Mouse (Mus musculus): ENCODE measurements around the gene Bmpr1b.
"Not testable (repeated sequence)": the region's sequence is repeated elsewhere in the genome, so short reads cannot be mapped to it uniquely, and the experiment has no call there.

Bmpr1b gene

DNA sequence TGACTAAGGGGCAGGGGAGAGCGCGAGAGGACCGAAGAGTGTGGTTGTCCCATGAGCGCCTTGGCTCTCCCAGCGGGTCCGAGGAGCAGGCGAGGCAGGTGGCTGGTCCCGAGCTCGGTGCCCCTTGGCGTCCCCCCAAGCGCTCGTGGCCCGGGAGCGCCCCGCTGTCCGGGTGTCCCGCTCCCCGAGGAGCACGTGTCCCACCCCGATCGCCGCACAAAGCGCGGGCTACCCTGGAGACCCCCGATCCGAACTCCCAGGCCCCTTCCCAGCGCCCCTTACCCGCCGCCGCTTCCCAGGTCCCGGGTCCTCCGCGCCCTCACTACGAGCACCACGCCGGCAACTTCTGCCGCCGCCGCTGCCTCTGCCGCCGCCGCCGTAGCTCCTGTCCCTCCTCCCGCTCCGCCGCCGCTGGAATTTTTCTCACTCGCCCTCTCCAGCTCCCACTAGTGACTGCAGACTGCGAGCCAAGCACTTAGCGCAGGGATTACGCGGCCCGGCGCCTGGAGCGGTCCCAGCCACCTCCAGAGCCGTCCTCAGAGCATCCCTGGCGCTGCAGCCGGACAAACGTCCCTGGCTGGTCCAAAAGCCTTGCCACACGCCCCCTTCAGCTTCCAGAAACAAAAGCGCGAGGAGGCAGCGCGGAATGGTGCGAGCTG, at the start of gene Bmpr1b:
Bmpr1b (minus strand) TSS at position 563 of the 659 bp plus-strand sequence.
- DNase-seq (ENCODE audit: low read depth): no peak

DNA sequence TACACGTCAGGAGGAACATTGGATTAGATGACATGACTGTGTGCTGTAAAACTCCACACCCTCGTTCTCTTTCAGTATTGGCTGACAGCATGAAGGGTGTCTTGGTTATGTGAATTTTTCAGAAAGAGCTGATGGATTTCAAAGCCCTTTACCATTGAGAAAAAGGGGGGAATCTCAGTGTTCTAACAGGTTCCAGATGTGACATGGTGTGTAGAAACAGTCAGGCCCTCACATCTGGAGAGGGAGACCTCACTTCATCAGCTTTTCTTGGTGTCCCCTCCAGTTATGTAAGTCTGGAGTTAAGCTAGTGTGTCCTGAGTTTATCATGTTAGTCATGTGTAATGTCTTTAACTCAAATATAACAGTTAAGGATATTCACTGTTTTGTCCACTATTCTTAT, 43.6 kb upstream of the Bmpr1b start:
- no peak for DNase-seq (ENCODE audit: low read depth)

DNA sequence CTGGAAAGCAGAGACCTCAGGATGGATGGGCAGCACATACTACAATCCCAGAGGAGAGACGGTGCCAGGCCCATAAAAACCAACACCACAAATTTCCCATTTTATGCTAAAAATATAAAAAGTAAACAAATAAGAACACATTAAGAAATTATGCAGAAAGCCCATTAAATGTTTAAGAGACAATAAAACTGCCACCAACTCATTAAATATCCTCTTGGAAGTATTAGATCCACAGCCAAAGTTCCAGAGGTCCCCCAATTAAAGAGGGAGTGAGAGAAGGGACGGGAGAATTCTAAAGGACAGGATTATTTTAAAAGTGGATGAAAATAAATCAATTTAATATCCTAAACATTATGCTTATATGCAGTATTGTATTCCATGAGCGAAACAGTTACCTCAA, 43.0 kb upstream of the Bmpr1b start:
- no peak for DNase-seq (ENCODE audit: low read depth)

DNA sequence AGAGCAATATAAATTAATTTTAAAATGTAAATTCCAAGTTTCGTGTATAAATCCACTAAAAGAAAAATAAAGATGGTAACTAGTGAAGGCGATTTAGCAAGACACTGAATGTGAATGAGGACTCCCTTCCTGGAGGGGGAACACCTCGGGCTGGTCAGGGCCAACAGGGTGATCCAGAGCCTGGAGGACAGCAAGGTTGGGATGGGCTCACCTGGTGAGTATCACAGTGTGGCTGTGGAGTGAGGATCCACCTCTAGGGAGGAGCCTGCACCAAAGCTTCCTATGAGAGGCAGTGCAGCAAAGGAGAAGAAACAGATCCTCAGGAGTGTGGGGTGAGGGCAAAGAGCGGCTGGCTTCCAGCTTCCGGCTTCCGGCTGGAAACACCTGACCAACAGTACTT, 40.8 kb upstream of the Bmpr1b start:
- DNase-seq (ENCODE audit: low read depth): no peak

DNA sequence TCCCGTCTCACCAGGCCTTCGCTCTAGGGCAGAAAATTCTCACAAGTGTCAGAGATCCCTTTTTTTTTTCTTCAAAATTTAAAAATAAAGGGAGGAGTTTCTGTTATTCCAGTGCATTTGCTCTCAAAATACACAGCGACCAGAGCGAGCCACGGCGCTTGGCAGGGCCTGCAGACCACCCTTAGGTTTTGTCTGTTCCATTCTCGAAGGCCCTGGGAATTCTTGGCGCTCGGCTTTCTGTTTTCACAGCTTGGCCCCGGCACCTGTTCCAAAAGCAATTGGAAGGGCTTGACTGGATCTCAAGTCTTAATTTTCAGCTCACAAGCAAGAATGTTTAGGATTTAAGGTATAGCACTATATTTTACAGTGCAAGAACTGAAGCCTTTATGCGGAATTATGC, 39.8 kb upstream of the Bmpr1b start:
- no peak for DNase-seq (ENCODE audit: low read depth)

DNA sequence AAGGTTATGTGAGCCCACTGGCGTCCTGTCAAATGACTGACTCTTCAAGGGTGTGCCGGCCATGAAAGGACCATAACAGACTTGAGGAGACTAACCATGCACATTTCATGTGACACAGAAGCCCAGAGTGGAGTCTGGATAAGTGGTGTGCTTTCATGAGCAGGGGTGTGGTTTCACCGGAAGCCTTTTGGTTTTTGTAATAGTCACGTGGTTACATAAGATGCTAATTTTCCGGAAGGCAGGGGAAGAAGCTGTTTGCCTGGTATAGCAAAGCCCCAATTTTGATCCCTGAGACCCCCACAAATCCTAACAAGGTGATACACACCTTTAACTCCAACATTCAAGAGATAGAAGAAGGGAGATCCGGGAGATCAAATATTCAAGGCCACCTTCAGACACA, 38.3 kb upstream of the Bmpr1b start:
- no peak for DNase-seq (ENCODE audit: low read depth)

DNA sequence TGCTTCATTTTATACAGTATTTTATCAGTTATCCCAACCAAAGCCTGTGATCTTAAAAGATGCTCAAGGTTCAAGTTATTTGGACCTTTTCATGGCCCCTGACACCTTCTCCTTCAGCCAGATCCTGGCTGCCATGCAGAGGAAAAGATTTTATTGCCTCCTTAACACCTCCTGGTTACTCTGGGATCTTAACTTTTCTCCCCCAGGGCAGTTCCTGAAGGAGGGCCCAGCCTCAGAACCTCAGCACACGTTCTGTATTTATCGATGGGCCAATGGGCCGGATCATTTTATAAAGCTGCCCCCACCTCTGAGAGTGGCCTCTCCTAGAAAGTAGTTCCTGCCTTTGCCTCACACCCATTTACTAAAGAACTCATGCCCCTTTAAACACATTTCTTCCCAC, 37.1 kb upstream of the Bmpr1b start:
- no peak for DNase-seq (ENCODE audit: low read depth)

DNA sequence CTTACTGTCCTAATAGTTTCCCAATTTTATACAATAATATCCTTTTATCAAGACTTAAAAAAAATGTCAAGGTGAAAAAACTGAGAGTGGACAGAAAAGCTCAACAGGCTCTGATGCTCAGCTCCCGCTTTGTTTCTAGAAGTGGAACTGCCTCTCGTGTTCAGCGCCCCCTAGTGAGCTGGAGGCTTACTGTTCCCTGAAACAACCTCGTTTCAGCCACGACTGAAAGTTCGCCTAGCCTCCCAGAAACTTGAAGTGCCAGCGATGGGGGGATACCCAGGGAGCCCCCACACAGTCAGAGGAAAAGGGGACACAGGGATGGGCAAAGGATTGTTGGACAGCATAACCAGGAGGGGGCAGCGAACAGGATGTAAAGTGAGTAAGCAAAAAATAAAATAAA, 26.9 kb upstream of the Bmpr1b start:
- no peak for DNase-seq (ENCODE audit: low read depth)

DNA sequence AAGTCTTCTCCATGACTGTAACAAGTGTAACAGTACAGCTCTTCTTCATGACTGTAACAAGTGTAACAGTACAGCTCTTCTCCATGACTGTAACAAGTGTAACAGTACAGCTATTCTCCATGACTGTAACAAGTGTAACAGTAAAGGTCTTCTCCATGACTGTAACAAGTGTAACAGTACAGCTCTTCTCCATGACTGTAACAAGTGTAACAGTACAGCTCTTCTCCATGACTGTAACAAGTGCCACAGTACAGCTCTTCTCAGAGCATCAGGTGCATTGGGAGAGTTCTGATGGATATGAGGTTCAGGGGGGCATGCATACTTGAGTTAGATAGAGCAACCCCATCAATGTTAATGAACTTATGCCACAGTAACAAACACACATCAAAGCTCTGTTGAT, 22.4 kb upstream of the Bmpr1b start:
- not testable (repeated sequence) for DNase-seq (ENCODE audit: low read depth)

DNA sequence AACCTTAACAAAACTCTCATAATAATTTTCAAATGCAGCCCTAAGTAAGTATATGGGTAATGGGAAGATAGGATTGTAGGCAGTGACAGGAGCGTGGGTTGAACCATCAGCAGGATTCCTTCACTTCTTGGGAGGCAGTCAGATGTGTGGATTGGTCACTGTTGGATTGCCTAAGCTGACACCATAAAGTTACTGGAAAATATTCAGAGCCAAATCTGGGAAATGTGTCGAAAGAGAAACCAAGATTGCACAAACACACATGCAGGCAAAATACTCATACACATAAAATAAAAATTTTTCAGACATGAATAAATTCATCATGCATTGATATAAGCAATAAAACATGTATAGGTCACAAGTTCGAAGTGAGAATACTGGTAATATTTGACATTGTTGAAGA, 17.3 kb upstream of the Bmpr1b start:
- DNase-seq (ENCODE audit: low read depth): no peak

DNA sequence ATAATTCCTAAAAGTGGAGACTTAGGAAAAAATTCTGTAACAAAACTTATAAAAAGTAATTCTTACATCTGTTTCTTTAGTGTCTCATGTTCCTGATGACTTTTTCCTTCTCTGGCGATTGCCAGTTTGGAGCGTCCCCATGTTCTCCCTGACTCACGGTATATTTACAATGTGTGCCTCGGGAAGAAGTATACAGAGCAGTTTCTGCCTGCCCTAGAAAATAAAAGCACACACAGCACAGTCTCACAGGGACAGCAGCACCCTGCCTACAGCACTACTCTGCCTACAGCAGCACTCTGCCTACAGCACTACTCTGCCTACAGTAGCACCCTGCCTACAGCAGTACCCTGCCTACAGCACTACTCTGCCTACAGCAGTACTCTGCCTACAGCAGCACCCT, 4.8 kb upstream of the Bmpr1b start:
- DNase-seq (ENCODE audit: low read depth): no peak

DNA sequence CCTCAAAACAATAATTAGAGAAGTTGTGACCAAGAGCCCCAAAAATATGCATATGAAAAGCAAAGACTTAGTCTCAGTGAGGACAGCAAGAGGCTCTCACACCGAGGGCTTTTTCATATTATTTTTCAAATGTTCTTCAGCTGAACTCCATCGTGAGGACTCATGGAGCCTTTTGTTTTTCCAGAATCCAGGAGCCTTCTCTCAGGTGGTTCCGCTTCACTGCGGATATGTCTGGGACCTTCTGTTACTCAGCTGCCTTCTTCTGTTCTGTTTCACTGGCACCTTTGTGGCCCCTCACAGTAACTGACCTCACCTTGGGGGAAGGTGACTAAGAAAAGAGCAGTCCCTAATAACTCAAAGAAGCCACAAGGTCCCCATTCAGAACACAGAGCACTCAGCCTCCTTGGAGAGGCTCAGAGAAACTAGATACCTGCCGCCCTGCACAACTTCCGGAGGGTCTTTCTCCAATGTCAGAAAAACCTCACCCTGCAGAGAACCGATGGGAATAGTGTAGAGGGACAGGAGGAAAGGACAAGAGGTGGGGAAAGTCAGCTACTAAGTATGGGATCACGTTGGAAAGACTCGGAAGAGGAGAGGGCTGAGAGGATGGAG, 868 bp downstream of the Bmpr1b start:
- DNase-seq (ENCODE audit: low read depth): no peak

DNA sequence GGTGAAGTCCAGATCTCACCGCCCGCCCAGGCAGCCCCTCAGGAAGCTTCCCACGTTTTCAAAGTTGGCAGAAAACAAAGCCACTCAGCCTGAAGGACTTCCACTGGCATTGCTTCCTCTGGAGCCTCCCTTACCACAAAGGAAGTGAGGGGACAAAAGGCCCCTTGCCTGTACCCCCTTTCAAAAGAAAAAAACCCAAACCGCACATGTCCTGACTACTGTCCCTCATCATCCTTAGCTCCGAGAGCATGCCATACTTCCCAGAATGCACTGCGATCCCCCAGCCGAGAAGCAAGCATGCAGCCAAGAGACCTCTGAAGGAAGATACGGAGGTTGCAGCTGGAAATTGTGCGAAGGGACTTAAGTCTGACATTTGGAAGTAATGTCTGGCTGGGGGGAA, 4.2 kb downstream of the Bmpr1b start:
- DNase-seq (ENCODE audit: low read depth): no peak

DNA sequence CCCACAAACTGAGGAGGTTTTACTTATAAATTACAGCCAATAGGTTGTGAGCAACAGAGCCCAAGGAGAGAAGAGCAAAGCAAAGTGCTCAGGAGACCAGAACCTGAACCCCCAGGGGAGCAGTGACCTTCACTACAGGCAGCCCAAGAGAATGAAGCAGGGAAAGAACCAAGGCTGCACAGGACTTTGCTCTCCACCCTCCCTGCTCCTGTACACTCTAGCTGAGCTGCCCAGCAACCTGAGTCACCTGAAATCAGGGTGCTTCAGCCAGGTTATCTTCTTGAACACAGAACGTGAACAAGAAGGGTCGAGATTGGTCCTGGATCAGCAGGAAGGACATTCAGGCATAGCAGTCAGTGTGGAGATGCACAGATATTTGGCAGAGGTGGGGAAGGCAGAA, 5.3 kb downstream of the Bmpr1b start:
- no peak for DNase-seq (ENCODE audit: low read depth)

DNA sequence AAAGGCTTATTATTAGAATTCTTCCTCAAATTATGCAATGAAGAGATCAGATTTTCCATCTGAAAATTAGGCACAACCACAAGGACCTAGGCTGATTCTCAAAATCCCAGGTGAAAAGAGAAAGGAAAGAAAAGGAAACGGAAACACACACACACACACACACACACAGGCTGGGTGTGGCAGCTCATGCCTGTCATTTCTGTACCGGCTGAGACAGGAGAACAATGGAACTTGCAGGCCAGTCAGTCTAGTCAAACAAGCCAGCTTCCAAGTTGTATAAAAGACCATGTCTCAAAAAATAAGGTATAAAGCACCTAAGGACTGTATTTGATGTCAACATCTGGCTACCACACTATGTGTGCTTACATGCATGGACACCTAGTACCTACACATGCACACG, 7.8 kb downstream of the Bmpr1b start:
- no peak for DNase-seq (ENCODE audit: low read depth)

DNA sequence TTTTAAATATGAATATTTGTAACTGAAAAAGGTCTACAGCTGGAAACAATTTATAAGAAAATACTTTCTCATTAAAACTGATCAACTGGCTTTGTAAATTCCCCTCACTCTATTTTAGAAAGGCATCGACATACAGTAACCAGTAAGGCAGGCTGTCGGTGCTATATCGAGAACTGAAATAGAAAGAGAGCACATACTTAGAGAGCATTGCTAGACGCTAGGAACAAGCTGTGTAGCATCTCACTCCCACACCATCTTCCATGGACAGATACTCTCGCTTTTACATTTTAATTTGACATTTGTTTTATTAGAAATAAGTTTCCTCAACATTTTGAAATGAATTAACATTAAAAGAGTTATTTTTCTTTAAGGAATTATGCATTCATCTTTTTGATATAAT, 17.2 kb downstream of the Bmpr1b start:
- DNase-seq (ENCODE audit: low read depth): no peak

DNA sequence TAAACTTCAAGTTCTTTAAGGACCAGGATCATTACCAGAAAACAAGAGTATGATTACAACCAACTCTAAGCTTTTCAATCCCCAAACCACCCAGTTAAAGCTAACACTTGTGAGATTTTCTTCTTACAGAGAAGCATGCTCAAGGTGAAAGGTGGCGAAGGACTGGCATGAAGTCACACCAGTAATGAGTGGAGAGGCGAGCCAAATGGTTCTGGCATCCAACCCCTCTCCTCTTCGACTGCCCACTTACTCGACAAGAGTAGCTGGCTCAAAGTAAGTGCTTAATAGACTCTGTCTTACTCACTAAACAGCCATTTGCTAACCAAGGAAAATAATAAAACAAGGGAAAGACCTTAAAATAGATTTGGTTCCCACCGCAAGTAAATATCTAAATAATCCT, 30.4 kb downstream of the Bmpr1b start:
- DNase-seq (ENCODE audit: low read depth): no peak

DNA sequence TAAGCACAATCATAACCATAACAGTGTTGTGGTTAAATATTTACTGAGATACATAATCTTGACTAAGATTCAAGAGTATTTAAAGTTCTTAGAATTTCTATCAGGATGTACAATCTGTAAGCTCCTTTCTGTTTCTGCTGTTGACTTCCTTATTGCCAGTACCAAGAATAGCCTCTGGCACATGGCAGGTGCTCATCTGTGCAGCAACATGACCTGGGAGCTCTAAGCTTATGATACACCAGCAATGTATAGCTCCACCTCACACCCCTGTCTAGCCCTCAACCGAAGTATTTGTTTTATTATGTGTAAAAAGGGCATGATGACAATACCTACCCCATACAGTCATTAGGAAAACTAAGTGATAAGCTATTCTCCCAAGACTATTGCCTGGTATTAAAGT, 42.8 kb downstream of the Bmpr1b start:
- DNase-seq (ENCODE audit: low read depth): no peak

DNA sequence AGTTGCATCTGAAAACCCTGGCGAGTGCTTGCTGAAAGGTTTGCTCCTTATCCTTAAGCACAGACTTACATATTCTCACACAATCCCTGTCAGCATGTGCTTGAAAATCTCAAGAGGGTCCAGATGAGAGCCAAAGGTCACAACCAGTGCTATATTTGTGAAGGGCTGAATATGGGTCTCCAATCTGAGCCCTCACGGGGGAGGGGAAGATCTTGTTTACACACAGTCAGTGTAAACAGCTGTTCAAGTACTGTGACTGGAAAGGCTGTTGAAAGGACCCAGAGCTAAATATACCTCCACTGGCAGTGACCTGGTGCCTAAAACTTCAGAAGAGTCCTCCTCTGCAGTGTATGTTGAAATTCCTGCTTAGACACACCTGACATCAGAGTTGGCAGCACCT, 43.7 kb downstream of the Bmpr1b start:
- DNase-seq (ENCODE audit: low read depth): no peak

DNA sequence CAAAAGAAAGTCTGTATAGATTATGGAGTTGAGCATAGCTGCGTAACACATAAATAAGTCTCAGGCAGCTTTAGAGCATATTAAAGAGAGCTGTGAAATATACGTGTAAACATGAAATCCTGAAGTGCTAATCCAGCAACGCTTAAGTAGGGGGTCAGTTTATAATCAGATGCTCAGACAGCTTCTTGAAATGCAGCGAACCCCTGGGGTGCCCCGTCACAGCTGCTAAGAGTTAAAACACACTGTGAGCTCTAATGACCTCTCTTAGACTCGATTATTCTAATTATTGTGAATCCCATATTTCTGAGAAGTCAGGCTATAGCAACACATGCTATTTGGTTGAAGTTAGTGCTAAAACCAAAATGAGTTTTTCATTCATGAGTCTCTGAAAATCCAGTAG, 45.0 kb downstream of the Bmpr1b start:
- no peak for DNase-seq (ENCODE audit: low read depth)

DNA sequence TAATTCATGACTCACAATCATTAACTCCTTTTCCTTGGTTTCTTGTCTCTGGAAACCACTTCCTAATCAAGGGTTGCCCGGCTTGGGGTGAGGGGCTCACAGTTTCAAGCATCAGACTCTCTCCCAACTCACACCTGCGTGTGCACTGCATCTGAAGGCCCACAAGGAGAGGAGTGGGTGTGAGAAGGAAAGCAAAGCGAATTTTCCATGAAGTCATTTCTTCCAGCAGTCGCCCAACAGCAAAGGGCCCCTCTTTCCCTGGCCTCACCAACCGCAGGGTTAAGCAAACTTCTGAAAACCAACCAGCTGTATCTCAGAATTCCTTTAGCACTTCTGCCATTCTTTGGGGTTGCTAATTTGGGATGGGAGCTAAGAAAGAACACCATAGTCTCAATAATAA, 46.8 kb downstream of the Bmpr1b start:
- no peak for DNase-seq (ENCODE audit: low read depth)

DNA sequence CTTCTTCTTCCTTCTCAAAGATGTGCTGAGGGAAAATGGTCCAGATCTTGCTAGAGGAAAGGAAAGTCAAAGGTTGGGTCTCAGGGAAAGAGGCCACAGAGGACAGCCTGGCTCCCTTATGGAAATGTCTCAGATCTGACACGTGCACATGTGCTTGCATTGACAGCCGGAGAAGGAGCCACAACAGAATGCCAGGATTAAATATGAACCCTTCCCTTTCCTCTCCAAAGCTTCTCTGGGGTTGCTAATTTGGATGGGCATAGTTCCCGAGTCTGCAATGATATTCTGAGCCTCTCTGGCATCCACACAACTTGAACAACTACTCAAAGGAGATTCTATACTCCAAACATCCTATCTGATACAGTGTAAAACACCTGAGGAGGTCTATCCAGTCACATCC, 48.4 kb downstream of the Bmpr1b start:
- DNase-seq (ENCODE audit: low read depth): no peak

DNA sequence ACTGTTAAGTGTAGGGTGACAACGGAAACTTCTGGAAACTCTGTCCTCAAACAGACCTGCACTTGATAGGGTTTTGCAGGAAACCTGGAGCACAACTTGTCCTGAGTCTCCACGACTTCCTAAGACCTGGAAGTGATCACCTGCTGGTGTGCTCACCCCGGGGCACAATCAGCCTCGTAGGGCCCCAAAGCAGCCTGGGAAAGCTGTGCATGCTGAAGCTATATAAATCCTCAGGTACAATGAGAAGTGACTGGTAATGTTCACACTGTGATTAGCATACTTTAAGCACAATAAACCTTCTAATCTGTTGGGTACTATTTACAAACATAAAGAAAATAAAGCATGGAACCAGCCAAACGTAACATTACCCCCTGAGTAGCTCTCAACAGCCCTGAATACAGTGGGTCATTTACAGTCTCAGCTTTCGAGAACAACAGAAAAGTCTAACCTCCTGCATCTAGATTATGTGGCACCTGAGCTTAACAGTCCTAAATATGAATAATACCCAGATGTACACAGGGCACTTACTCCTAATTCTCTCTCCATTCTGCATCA, 54.4 kb downstream of the Bmpr1b start:
- DNase-seq (ENCODE audit: low read depth): no peak

DNA sequence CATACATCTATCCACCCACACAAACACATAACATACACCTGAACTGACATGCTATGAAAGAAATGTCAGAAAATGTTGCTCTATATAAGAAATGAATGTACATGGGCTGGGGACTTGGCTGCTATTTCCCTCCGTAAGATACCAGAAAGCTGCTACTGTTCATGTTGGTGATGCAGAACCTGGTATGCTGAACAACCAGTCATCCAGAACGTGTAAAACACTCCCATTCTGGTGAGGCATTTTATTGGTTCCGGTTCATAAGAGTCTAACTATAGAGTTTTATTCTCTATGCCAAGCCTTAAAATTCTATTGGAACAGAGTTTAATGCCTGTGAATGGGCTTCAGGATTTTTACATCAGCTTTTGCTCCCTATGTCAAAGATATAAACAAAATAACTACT, 55.0 kb downstream of the Bmpr1b start:
- no peak for DNase-seq (ENCODE audit: low read depth)
